Mouse (Mus musculus) megakaryocyte, embryonic 14.5 days (primary cell): ENCODE measurements around the gene Nudt9. TPM values are rescaled to one million over a fixed set of nuclear protein-coding genes. Genes with fewer than 3 reads are reported as not detected.

ENCODE experiments used
- H3K27me3 ChIP-seq: replicated peaks from 2 replicates; pipeline ENCODE3; 2012; ENCODE audit warnings: inconsistent platforms
- H3K36me3 ChIP-seq: replicated peaks from 2 replicates; pipeline ENCODE3; 2012; ENCODE audit warnings: low read length, inconsistent platforms, mixed read lengths
- H3K4me1 ChIP-seq: 2 replicates; pipeline ENCODE4 v1.6.1; 2012; ENCODE audit warnings: inconsistent platforms
- H3K4me3 ChIP-seq: replicated peaks from 2 replicates; pipeline ENCODE3; 2012; ENCODE audit warnings: moderate library complexity, mild to moderate bottlenecking, inconsistent platforms
- H3K9me3 ChIP-seq: 2 replicates; pipeline ENCODE4 v1.6.1; 2012; ENCODE audit warnings: inconsistent platforms
- FLI1 ChIP-seq: IDR thresholded peaks from 2 replicates; pipeline ENCODE4 v1.6.1; 2012; ENCODE audit warnings: low read length, inconsistent platforms, mixed read lengths
- GATA1 ChIP-seq: IDR thresholded peaks from 3 replicates; pipeline ENCODE4 v1.6.1; 2012; ENCODE audit warnings: mixed read lengths, low read length, inconsistent platforms, borderline replicate concordance
- polyA plus RNA-seq: library from polyadenylated mRNA; stranded (reverse); fragments of >175 nt; gene quantifications from 2 replicates; pipeline ENCODE4 v1.2.3, GENCODE M21; 2012; ENCODE audit warnings: low replicate concordance; ENCODE audit not compliant: insufficient read depth

Nudt9 gene
- polyA plus RNA-seq, 1 experiment: 101 TPM

DNA sequence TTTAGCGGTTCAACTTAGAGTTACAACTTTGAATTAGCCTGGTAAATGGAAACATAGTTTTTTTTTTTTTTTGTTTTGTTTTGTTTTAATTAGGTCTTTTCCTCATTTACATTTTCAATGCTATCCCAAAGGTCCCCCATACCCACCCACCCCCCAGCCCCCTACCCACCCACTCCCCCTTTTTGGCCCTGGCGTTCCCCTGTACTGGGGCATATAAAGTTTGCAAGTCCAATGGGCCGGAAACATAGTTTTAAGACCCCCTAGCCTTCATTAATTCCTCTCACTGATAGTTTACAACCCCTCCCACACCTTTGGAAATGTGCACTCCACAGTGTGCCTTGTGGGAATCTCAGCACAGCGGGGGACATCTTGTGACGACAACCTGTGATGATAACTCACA lies 27.5 kb downstream of the Nudt9 start:
- Histone ChIP-seq H3K4me1 (peaks cover 16% of the 10 kb centered on the region), H3K9me3 (peaks cover 7% of the 10 kb centered on the region), H3K27me3 (peaks cover 20% of the 10 kb centered on the region), H3K36me3 (no peaks in the 10 kb centered on the region), H3K4me3 (no peak overlapping the region)
- no peak for TF ChIP-seq FLI1
- no peak for TF ChIP-seq GATA1

DNA sequence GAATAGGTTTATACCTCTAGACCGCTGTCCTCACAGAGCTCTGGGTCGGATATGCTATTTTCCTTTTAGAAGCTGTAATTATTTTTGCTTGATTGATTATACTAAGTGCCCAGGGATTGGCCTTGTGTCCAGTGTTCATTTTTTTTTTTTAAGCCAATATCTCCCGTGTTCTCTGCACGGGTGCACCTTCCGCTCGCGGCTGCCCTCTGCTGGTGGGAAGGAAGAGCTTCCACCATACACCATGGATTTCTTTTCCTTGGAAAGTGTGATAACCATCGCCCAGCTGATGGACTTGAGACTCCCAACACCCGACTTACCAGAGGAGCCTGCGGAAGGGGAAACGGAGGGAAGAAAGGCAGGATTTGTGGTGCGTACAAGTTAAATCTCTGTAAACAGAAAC lies 28.3 kb downstream of the Nudt9 start:
- Histone ChIP-seq H3K4me3 (peak overlapping the region; percentile 29), H3K27me3 (peaks cover 20% of the 10 kb centered on the region), H3K9me3 (peaks cover 2% of the 10 kb centered on the region; the same call in 1 of the 2 replicates), H3K36me3 (no peaks in the 10 kb centered on the region), H3K4me1 (peaks cover 18% of the 10 kb centered on the region)
- TF ChIP-seq FLI1 (no peak), GATA1 (no peak)

DNA sequence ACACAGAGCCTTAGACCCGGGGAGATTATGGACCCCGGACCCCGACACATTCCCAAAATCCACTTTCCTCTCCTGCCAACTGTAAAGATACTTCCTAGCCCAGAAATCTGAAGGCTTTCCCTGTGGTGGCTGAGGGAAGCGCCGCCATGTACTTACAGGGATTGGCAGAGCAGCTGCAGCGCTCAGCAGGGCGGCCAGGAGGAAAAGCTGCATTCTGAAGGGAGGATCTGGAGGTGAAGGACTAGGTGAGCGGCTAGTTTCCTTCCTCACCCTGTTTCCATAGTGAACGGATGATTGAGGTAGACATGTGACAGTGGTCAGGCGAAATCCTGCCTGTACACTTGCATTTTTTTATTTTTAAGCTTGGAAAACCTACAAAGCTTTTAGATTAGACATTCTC lies 30.3 kb downstream of the Nudt9 start:
- Histone ChIP-seq H3K36me3 (no peaks in the 10 kb centered on the region), H3K9me3 (no peaks in the 10 kb centered on the region), H3K4me3 (no peak overlapping the region), H3K4me1 (peaks cover 34% of the 10 kb centered on the region), H3K27me3 (peaks cover 26% of the 10 kb centered on the region)
- TF ChIP-seq FLI1: no peak
- TF ChIP-seq GATA1: no peak

DNA sequence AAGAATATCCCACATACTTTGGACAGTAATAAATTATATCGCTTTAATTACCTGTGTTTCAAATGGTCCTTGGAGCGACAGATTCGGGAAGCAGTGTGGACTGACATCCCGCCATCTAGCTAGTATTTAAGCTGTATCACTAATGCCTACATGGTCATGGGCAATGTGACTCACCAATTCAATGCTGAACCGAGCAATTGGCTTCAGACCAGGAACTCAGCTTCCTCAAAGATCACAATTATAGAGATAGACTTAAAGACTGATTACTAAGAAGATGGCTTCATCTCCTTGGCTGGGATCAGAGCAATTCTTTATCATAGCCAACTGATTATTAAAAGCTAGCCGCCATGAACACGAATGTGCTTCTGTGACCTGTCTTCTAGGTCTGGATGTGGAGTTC lies 31.4 kb downstream of the Nudt9 start, which contains the start of gene Gm17660:
TSS of gene Gm17660 (minus strand) at position 101 of the 400 bp plus-strand sequence.
- Histone ChIP-seq H3K4me3 (no peak within 1 kb of the TSS), H3K36me3 (no peaks in the 10 kb centered on the region), H3K9me3 (no peaks in the 10 kb centered on the region), H3K27me3 (peaks cover 26% of the 10 kb centered on the region), H3K4me1 (peaks cover 36% of the 10 kb centered on the region)
- TF ChIP-seq FLI1 (no peak), GATA1 (no peak)

DNA sequence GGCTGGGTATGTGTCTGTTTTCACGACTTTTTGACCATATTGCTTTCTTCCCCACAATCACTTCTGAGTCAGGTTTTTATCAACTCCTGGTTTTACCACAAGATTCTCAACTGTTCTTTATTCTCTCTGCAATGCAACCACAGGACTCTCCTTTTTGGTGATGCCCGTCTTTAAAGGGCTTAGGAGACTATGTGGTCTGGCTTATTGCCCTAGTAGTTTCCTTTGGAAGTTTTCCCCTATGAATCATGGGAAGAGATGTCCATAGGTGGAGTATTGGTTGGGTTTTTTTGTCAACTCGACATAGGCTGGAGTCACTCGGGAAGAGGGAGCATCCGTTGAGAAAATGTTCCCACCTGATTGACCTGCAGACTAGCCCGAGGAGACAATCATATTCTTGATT lies 34.6 kb downstream of the Nudt9 start:
- Histone ChIP-seq H3K4me3 (peak overlapping the region; percentile 35), H3K9me3 (no peaks in the 10 kb centered on the region), H3K36me3 (no peaks in the 10 kb centered on the region), H3K27me3 (peaks cover 14% of the 10 kb centered on the region), H3K4me1 (peaks cover 30% of the 10 kb centered on the region)
- no peak for TF ChIP-seq GATA1
- no peak for TF ChIP-seq FLI1

DNA sequence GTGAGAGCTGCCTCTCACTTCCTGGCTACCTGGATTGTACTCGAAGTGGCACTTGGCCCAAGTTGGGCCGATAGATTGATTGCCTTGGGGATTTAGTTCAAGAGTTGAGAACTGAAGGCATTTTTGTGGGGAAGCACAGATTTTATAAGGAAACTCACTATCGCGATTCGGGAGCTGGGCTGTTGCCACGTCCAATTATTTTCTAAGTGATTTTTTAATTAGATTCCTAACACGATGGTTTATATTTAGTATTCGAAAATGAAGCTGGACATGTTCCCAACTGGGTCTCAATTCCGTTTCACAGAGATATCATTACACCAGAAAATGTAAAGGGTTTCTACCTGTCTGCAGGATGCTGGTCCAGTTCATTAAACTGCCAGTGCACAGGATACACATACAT lies 39.3 kb downstream of the Nudt9 start:
- Histone ChIP-seq H3K27me3 (peaks cover 6% of the 10 kb centered on the region), H3K9me3 (peaks cover 12% of the 10 kb centered on the region), H3K4me3 (no peak overlapping the region), H3K36me3 (no peaks in the 10 kb centered on the region), H3K4me1 (peaks cover 17% of the 10 kb centered on the region)
- TF ChIP-seq GATA1: no peak
- no peak for TF ChIP-seq FLI1

DNA sequence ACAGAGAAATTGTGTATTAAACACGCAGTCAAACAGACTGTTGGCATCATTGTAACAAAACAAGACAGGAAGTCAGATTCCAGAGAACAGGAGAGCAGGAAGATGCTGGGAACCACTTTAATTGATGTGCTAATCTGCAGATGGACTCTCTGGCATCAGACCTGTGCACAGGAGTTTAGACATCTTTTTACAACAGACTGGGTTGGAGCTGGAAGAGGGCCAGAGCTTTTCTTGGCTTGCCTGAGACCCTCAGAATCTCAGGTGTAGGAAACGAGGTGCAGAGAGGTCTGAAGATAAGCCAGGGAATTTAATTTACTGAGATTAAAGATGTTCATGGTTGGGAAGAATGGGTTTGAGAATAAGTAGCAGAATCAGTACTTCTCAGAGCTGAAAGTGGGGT lies 43.6 kb downstream of the Nudt9 start:
- H3K4me3 ChIP-seq: no peak overlapping the region
- H3K27me3 ChIP-seq: peaks cover 8% of the 10 kb centered on the region
- H3K4me1 ChIP-seq: no peaks in the 10 kb centered on the region
- H3K36me3 ChIP-seq: no peaks in the 10 kb centered on the region
- H3K9me3 ChIP-seq: peaks cover 16% of the 10 kb centered on the region
- TF ChIP-seq FLI1: no peak
- no peak for TF ChIP-seq GATA1

DNA sequence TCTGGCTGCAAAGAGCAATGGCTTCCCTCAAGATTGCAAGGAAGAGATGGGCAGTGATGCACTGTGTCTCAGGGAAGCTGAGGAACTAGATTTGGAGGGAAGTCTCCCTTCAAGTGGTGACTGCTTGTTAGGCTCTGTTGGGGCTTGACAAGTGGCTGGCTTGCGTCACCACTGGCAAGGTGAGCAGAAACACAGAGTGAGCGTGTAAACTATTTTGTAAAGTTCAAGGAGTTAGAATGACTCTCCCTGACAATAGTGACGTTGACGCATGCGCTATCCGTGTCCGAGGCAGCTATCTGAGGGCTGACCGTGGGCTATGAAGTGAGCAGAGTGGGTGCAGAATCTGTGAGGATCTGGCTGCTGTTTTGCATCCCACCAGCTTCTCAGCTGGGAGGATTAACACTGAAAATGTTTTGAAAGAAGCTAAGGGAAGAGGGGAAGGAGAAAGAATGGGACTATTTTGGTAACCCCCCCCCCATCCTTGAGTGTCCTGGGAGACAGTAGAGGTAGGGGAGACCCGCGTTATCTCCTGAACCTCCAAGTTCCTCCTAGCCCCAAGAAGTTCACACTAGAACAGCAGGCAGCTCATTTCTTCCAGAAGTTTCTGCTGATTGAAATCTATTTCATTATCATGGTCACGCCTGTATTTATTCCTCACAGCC lies 49.4 kb downstream of the Nudt9 start:
- TF ChIP-seq FLI1: no peak
- TF ChIP-seq GATA1: no peak
- 0 out of 2 replicates have a peak, but pooled peaks cover 4% of the 10 kb centered on the region for H3K9me3 ChIP-seq

DNA sequence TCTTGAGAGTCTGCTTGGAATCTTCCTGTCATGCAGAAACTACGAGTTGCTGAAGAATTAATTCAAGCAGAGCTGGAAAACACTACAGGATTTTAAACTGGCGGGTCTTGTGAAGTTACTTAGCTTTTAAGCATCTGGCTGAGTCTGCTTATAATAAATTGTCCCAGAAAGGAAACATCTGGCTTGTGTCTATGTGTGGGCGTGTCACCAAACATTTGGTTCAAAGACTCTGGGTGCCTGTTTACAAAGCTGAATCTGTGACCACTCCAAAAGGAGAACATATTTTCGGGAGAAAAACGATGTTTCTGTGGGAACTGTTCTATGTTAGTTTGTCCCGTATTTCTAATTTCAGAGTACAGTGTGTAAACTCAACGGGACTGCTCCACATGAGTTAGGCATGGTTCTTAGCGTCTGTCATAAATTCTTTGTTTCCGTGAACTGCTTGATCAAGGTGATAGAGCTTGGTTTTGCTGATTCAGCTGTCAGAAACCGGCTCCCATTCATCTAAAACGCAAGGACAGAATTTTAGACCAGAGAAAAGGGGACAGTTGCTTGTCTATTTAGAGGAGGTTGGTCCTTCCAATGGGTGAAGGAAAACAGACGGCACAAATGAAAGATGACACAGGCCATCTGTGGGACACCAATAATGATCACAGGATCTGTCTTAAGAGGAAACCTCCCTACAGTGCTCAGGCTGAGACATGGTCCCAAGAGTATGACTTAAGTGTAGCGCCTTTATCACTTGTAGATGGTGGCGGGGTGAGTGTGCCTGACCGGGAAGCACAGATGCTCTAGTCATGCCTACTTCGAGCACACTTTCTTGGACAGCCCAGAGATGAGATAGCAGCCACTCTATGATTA lies 50.2 kb downstream of the Nudt9 start:
- Histone ChIP-seq H3K9me3 (0 out of 2 replicates have a peak, but pooled peaks cover 4% of the 10 kb centered on the region), H3K27me3 (peaks cover 11% of the 10 kb centered on the region), H3K4me3 (no peak overlapping the region), H3K4me1 (peaks cover 6% of the 10 kb centered on the region), H3K36me3 (no peaks in the 10 kb centered on the region)
- TF ChIP-seq GATA1 (no peak), FLI1 (no peak)

More for the DNA sequence above, 49.4 kb downstream of the Nudt9 start:
- peaks cover 11% of the 10 kb centered on the region for H3K27me3 ChIP-seq
- H3K36me3 ChIP-seq: no peaks in the 10 kb centered on the region
- no peak overlapping the region for H3K4me3 ChIP-seq
- H3K4me1 ChIP-seq: peaks cover 6% of the 10 kb centered on the region
